Mouse (Mus musculus): ENCODE measurements around the gene Adamtsl3. TPM values are rescaled to one million over a fixed set of nuclear protein-coding genes. Genes with fewer than 3 reads are reported as not detected.

Adamtsl3 gene
- polyA plus RNA-seq, 1 experiment from 2014 or later = 0.64 TPM

DNA sequence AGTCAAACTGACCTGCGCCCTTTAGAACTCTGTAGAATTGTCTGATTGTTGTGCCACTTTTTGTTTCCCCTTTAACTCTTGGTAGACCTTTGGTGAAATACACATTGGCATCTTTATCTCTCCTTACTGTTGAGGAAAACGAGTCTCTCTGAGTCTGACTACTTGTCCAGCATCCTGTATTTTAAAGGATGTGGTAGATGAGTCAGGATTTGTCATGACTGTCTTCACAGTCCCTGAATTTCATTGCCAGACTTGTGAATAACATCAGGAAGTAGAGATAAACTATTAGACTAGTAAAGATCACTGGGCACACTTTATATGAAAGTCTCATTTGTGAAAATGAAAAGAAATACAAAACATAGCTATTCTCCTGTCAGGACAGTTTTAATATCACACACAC lies 128.9 kb downstream of the Adamtsl3 start:
- WGBS = 80% methylated on average over 2 of the region's 2 CpGs
- Histone ChIP-seq H3K4me2 (ENCODE audit: low read length) (no peak overlapping the region), H3K9ac (ENCODE audit: low read depth, low read length) (no peak overlapping the region), H3K9me3 (replicated peaks; ENCODE audit: control insufficient read depth, low read length, poor library complexity, severe bottlenecking) (no peaks in the 10 kb centered on the region), H3K4me3 (ENCODE audit: low read depth, low read length) (no peak overlapping the region), H3K36me3 (ENCODE audit: control insufficient read depth, insufficient read depth, low read length) (no peaks in the 10 kb centered on the region), H3K4me1 (ENCODE audit: control insufficient read depth, insufficient read depth, low read length) (no peaks in the 10 kb centered on the region), H3K27me3 (ENCODE audit: control insufficient read depth, insufficient read depth, low read depth, low read length) (no peaks in the 10 kb centered on the region), H3K27ac (ENCODE audit: low read length) (no peak overlapping the region)
- no peak for ATAC-seq

DNA sequence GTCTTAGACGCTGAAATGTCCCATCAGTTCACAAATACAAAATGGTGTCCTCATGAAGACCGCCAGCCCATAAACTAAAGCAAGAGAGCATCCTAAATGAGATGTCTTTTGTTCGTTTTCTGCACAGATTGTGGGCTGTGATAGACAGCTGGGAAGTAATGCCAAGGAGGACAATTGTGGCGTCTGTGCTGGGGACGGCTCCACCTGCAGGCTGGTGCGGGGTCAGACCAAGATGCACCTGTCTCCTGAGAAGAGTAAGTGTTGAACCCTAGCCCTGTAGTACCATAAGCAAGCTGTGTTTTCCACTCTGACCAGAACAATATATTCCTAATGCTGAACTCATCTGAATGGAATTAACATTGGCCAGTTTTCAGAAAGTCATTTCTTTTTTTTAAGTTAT lies 129.9 kb downstream of the Adamtsl3 start:
- Histone ChIP-seq H3K27ac (ENCODE audit: low read length) (no peak overlapping the region), H3K4me1 (ENCODE audit: control insufficient read depth, insufficient read depth, low read length) (no peaks in the 10 kb centered on the region), H3K9me3 (replicated peaks; ENCODE audit: control insufficient read depth, low read length, poor library complexity, severe bottlenecking) (no peaks in the 10 kb centered on the region), H3K36me3 (ENCODE audit: control insufficient read depth, insufficient read depth, low read length) (no peaks in the 10 kb centered on the region), H3K9ac (ENCODE audit: low read depth, low read length) (no peak overlapping the region), H3K4me2 (ENCODE audit: low read length) (no peak overlapping the region), H3K27me3 (ENCODE audit: control insufficient read depth, insufficient read depth, low read depth, low read length) (no peaks in the 10 kb centered on the region), H3K4me3 (ENCODE audit: low read depth, low read length) (no peak overlapping the region)
- no peak for ATAC-seq
- 73% methylated on average over 6 of the region's 6 CpGs for WGBS

DNA sequence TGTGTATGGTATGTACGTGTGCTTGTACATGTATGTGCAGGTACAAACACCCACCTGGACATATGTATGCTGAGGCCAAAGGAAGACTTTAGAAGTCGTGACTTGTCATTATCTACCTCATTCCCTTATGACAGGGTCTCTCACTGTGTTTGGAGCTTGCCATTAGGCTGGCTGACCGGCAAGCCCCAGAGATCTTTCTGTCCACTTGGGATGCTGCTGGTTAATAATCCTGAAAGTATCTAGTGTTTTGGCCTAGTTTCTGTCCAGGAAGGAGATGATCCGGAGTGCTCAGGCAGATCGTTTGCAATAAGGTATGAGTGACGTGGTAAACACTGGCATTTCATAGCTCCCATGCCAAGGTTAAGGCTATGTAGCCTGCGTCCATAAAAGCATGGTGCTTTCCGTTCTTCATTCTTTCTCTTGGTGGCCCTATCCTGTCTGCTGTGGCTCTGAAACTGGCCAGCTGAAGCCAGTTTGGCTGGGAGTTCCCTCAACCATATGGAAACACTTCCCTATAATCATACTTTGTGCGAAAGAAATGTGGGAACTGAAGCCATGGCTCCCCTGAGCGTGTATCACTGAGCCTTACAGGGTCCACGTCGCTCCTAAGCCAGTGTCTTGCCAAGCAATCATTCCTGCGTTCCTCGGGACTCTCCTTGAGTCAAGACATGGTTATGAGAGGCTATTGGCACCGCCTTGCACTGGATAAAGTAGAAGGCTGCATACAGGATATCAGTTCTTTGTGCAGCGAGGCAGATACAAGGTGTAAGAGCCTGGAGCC lies 141.1 kb downstream of the Adamtsl3 start:
- no peaks in the 10 kb centered on the region for H3K27me3 ChIP-seq (ENCODE audit: control insufficient read depth, insufficient read depth, low read depth, low read length)
- H3K4me2 ChIP-seq (ENCODE audit: low read length) = no peak overlapping the region
- no peaks in the 10 kb centered on the region for H3K9me3 ChIP-seq (replicated peaks; ENCODE audit: control insufficient read depth, low read length, poor library complexity, severe bottlenecking)
- no peak overlapping the region for H3K9ac ChIP-seq (ENCODE audit: low read depth, low read length)
- WGBS = 88% methylated on average over 16 of the region's 16 CpGs
- no peaks in the 10 kb centered on the region for H3K36me3 ChIP-seq (ENCODE audit: control insufficient read depth, insufficient read depth, low read length)
- no peak overlapping the region for H3K4me3 ChIP-seq (ENCODE audit: low read depth, low read length)
- no peak overlapping the region for H3K27ac ChIP-seq (ENCODE audit: low read length)
- no peak for ATAC-seq
- no peaks in the 10 kb centered on the region for H3K4me1 ChIP-seq (ENCODE audit: control insufficient read depth, insufficient read depth, low read length)

- Histone ChIP-seq H3K27me3 (ENCODE audit: control insufficient read depth, insufficient read depth, low read depth, low read length) (no peaks in the 10 kb centered on the region), H3K9me3 (replicated peaks; ENCODE audit: control insufficient read depth, low read length, poor library complexity, severe bottlenecking) (no peaks in the 10 kb centered on the region), H3K4me1 (ENCODE audit: control insufficient read depth, insufficient read depth, low read length) (no peaks in the 10 kb centered on the region), H3K36me3 (ENCODE audit: control insufficient read depth, insufficient read depth, low read length) (no peaks in the 10 kb centered on the region), H3K4me3 (ENCODE audit: low read depth, low read length) (no peak overlapping the region), H3K9ac (ENCODE audit: low read depth, low read length) (no peak overlapping the region), H3K27ac (ENCODE audit: low read length) (no peak overlapping the region), H3K4me2 (ENCODE audit: low read length) (no peak overlapping the region)
- ATAC-seq = no peak
- 80% methylated on average over 3 of the region's 3 CpGs for WGBS
These were observed 143.0 kb downstream of the Adamtsl3 start for GRCm38 (mm10) chr7:82478461-82478860.

DNA sequence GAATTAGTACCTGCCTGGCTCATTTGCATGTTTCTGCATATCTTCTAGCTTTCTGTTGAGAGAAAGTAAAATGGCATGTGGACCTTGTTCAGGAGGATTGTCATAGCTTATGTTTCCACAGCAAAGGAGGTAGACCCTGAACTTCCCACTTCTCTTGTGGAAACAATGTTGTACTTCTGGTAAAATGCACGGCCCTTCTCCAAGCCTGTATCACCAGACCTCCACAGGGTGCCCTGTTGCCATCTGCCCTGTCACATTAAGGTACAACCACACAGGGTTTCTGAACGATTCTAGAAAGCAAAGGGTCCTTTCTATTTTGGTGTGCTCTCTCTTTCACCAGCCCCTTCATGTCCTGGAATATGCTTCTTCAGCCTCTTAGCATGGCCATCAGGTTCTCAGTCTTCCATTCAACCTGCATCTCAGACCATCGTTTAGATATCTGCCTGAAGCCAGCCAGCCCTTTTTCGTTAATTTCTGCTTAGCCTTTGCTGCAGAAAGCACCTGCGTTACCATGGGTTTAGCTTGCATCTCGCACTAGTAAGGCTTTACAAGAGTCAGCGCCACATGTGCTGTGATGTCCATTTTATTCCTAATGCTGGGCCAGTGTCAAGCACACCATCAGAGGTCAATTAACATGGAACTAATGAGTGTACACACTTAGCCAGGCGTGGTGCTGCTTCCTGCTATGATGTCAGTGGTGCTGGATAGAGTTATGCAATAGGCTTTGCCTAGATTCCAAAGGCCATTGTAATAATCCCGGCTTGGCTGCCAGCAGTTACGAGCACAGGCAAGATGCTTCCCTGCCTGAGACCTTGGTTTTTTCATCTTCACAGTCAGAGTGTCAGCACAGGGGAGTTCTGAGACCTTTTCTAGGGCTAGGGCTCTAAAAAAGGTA lies 143.6 kb downstream of the Adamtsl3 start:
- WGBS = 64% methylated on average over 10 of the region's 10 CpGs
- H3K4me2 ChIP-seq (ENCODE audit: low read length) = no peak overlapping the region
- H3K27ac ChIP-seq (ENCODE audit: low read length) = no peak overlapping the region
- H3K9me3 ChIP-seq (replicated peaks; ENCODE audit: control insufficient read depth, low read length, poor library complexity, severe bottlenecking) = no peaks in the 10 kb centered on the region
- no peak overlapping the region for H3K4me3 ChIP-seq (ENCODE audit: low read depth, low read length)
- H3K36me3 ChIP-seq (ENCODE audit: control insufficient read depth, insufficient read depth, low read length) = no peaks in the 10 kb centered on the region
- no peaks in the 10 kb centered on the region for H3K27me3 ChIP-seq (ENCODE audit: control insufficient read depth, insufficient read depth, low read depth, low read length)
- no peaks in the 10 kb centered on the region for H3K4me1 ChIP-seq (ENCODE audit: control insufficient read depth, insufficient read depth, low read length)
- H3K9ac ChIP-seq (ENCODE audit: low read depth, low read length) = no peak overlapping the region
- no peak for ATAC-seq

GRCm38 (mm10) chr7:82483426-82483825 lies 147.9 kb downstream of the Adamtsl3 start:
- H3K4me2 ChIP-seq (ENCODE audit: low read length) = no peak overlapping the region
- no peaks in the 10 kb centered on the region for H3K9me3 ChIP-seq (replicated peaks; ENCODE audit: control insufficient read depth, low read length, poor library complexity, severe bottlenecking)
- H3K4me1 ChIP-seq (ENCODE audit: control insufficient read depth, insufficient read depth, low read length) = peaks cover 3% of the 10 kb centered on the region
- no peaks in the 10 kb centered on the region for H3K27me3 ChIP-seq (ENCODE audit: control insufficient read depth, insufficient read depth, low read depth, low read length)
- no peaks in the 10 kb centered on the region for H3K36me3 ChIP-seq (ENCODE audit: control insufficient read depth, insufficient read depth, low read length)
- no peak overlapping the region for H3K27ac ChIP-seq (ENCODE audit: low read length)
- H3K9ac ChIP-seq (ENCODE audit: low read depth, low read length) = no peak overlapping the region
- 90% methylated on average over 3 of the region's 3 CpGs for whole genome bisulfite sequencing
- no peak overlapping the region for H3K4me3 ChIP-seq (ENCODE audit: low read depth, low read length)
- ATAC-seq = no peak

- ATAC-seq = no peak
- H3K4me2 ChIP-seq (ENCODE audit: low read length) = no peak overlapping the region
- H3K36me3 ChIP-seq (ENCODE audit: control insufficient read depth, insufficient read depth, low read length) = no peaks in the 10 kb centered on the region
- no peaks in the 10 kb centered on the region for H3K27me3 ChIP-seq (ENCODE audit: control insufficient read depth, insufficient read depth, low read depth, low read length)
- H3K9me3 ChIP-seq (replicated peaks; ENCODE audit: control insufficient read depth, low read length, poor library complexity, severe bottlenecking) = no peaks in the 10 kb centered on the region
- no peak overlapping the region for H3K4me3 ChIP-seq (ENCODE audit: low read depth, low read length)
- H3K27ac ChIP-seq (ENCODE audit: low read length) = no peak overlapping the region
- 22% methylated on average over 5 of the region's 5 CpGs for WGBS
- peaks cover 3% of the 10 kb centered on the region for H3K4me1 ChIP-seq (ENCODE audit: control insufficient read depth, insufficient read depth, low read length)
- H3K9ac ChIP-seq (ENCODE audit: low read depth, low read length) = no peak overlapping the region
These were observed 149.3 kb downstream of the Adamtsl3 start for GRCm38 (mm10) chr7:82484834-82485233.

DNA sequence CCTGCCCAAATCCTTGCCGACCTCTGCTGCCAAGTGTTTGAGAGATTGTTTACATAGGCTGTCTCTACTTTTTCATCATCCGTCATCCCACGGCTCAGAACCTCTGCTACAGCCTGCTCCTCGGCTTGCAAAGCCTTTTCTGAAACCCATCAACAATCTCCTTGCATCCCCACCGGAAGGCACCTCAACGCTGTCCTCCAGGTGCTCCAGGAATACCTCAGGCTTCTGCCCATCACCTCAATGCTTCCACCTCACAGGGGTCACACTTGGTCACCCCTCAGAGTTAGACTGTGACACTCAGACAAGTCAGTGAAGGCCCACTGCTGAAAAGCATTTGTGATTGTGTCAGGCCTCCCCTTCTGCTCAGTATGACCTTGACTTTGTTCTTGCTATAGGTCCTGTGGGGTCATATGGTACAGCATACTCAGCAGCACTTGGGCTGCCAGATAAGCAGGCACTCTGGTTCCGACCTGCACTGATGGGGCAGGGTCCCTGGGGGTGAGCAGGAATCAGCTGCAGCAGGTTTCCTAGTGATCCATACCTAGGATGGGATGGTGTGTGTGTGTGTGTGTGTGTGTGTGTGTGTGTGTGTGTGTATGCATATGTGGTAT lies 150.0 kb downstream of the Adamtsl3 start:
- H3K4me2 ChIP-seq (ENCODE audit: low read length) = no peak overlapping the region
- peaks cover 3% of the 10 kb centered on the region for H3K4me1 ChIP-seq (ENCODE audit: control insufficient read depth, insufficient read depth, low read length)
- H3K4me3 ChIP-seq (ENCODE audit: low read depth, low read length) = no peak overlapping the region
- 61% methylated on average over 7 of the region's 7 CpGs for WGBS
- no peak for ATAC-seq
- no peaks in the 10 kb centered on the region for H3K36me3 ChIP-seq (ENCODE audit: control insufficient read depth, insufficient read depth, low read length)
- H3K9me3 ChIP-seq (replicated peaks; ENCODE audit: control insufficient read depth, low read length, poor library complexity, severe bottlenecking) = no peaks in the 10 kb centered on the region
- no peak overlapping the region for H3K27ac ChIP-seq (ENCODE audit: low read length)
- no peaks in the 10 kb centered on the region for H3K27me3 ChIP-seq (ENCODE audit: control insufficient read depth, insufficient read depth, low read depth, low read length)
- H3K9ac ChIP-seq (ENCODE audit: low read depth, low read length) = no peak overlapping the region

DNA sequence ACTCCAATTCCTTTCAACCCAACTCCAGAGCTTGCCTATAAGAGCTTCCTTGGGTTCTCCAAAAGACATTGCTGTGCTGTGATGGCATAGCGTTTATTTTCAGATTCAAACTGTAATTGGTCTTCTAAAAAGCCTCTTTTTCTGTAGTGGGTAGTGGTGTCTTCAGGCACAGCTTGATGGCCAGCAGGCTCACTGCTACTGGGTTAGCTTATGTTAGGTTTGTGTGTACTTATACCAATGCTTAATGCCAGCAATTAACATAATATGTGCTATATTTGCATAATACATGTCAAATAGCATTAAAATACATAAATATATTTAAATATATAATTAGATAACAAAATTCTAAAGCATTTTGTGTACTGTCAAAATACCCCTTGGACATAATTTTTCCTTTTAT lies 155.5 kb downstream of the Adamtsl3 start:
- Histone ChIP-seq H3K9ac (ENCODE audit: low read depth, low read length) (no peak overlapping the region), H3K27me3 (ENCODE audit: control insufficient read depth, insufficient read depth, low read depth, low read length) (no peaks in the 10 kb centered on the region), H3K27ac (ENCODE audit: low read length) (no peak overlapping the region), H3K4me2 (ENCODE audit: low read length) (no peak overlapping the region), H3K4me3 (ENCODE audit: low read depth, low read length) (no peak overlapping the region), H3K4me1 (ENCODE audit: control insufficient read depth, insufficient read depth, low read length) (no peaks in the 10 kb centered on the region), H3K36me3 (ENCODE audit: control insufficient read depth, insufficient read depth, low read length) (no peaks in the 10 kb centered on the region), H3K9me3 (replicated peaks; ENCODE audit: control insufficient read depth, low read length, poor library complexity, severe bottlenecking) (no peaks in the 10 kb centered on the region)
- ATAC-seq = no peak
- WGBS = 88% methylated on average over 1 of the region's 1 CpGs
